Mouse (Mus musculus): ENCODE measurements at regions not wholly inside any gene's neighbourhood (a gene's known extent, or its start where the extent isn't known, plus 50 kb on each side); places are given as distances from the start of the nearest gene placed in this dataset.

GRCm38 (mm10) chr13:37587911-37588310 is 190.3 kb upstream of the Rreb1 start:
- Histone ChIP-seq H3K36me3 (no peaks in the 10 kb centered on the region), H3K4me1 (replicated peaks) (no peaks in the 10 kb centered on the region)
- ATAC-seq (ENCODE audit: low FRiP score, low read depth), result no peak

GRCm38 (mm10) chr13:37588528-37589176 is 189.5 kb upstream of the Rreb1 start:
- Histone ChIP-seq H3K4me2 (no peak overlapping the region), H3K27me3 (no peaks in the 10 kb centered on the region), H3K4me3 (no peak overlapping the region), H3K36me3 (no peaks in the 10 kb centered on the region), H3K4me1 (replicated peaks) (no peaks in the 10 kb centered on the region), H3K9ac (no peak overlapping the region), H3K27ac (replicated peaks) (no peak overlapping the region), H3K9me3 (no peaks in the 10 kb centered on the region)
- ATAC-seq (ENCODE audit: low FRiP score, low read depth), result no peak
- WGBS, result 93% methylated on average over 8 of the region's 8 CpGs

More at GRCm38 (mm10) chr13:37587911-37588310, 190.3 kb upstream of the Rreb1 start:
- H3K27me3 ChIP-seq, result no peaks in the 10 kb centered on the region
- H3K9ac ChIP-seq, result no peak overlapping the region
- WGBS, result 96% methylated on average over 3 of the region's 3 CpGs
- no peak overlapping the region for H3K4me3 ChIP-seq
- H3K9me3 ChIP-seq, result no peaks in the 10 kb centered on the region
- H3K4me2 ChIP-seq, result no peak overlapping the region
- H3K27ac ChIP-seq (replicated peaks), result no peak overlapping the region

GRCm38 (mm10) chr13:37592149-37592548 is 186.1 kb upstream of the Rreb1 start:
- H3K36me3 ChIP-seq, result no peaks in the 10 kb centered on the region
- H3K4me3 ChIP-seq, result no peak overlapping the region
- no peaks in the 10 kb centered on the region for H3K27me3 ChIP-seq
- H3K9ac ChIP-seq, result no peak overlapping the region
- H3K4me2 ChIP-seq, result no peak overlapping the region
- H3K27ac ChIP-seq (replicated peaks), result no peak overlapping the region
- no peak for ATAC-seq (ENCODE audit: low FRiP score, low read depth)
- no peaks in the 10 kb centered on the region for H3K4me1 ChIP-seq (replicated peaks)
- 73% methylated on average over 5 of the region's 5 CpGs for WGBS
- H3K9me3 ChIP-seq, result no peaks in the 10 kb centered on the region

GRCm38 (mm10) chr13:37595196-37595595 is 183.0 kb upstream of the Rreb1 start:
- no peak overlapping the region for H3K27ac ChIP-seq (replicated peaks)
- H3K9me3 ChIP-seq, result no peaks in the 10 kb centered on the region
- no peak overlapping the region for H3K4me2 ChIP-seq
- H3K9ac ChIP-seq, result no peak overlapping the region
- no peaks in the 10 kb centered on the region for H3K36me3 ChIP-seq
- no peak overlapping the region for H3K4me3 ChIP-seq
- 45% methylated on average over 8 of the region's 8 CpGs for WGBS
- ATAC-seq (ENCODE audit: low FRiP score, low read depth), result no peak
- H3K27me3 ChIP-seq, result no peaks in the 10 kb centered on the region
- H3K4me1 ChIP-seq (replicated peaks), result no peaks in the 10 kb centered on the region

- no peak for ATAC-seq (ENCODE audit: low FRiP score, low read depth)
- H3K4me2 ChIP-seq, result no peak overlapping the region
- H3K4me3 ChIP-seq, result no peak overlapping the region
- H3K9ac ChIP-seq, result no peak overlapping the region
- H3K36me3 ChIP-seq, result no peaks in the 10 kb centered on the region
- H3K9me3 ChIP-seq, result no peaks in the 10 kb centered on the region
- 74% methylated on average over 8 of the region's 8 CpGs for WGBS
- no peak overlapping the region for H3K27ac ChIP-seq (replicated peaks)
- H3K27me3 ChIP-seq, result no peaks in the 10 kb centered on the region
- no peaks in the 10 kb centered on the region for H3K4me1 ChIP-seq (replicated peaks)
These were observed 180.6 kb upstream of the Rreb1 start for GRCm38 (mm10) chr13:37597575-37597974.

GRCm38 (mm10) chr13:37598165-37598775 is 179.9 kb upstream of the Rreb1 start:
- no peak overlapping the region for H3K4me2 ChIP-seq
- H3K36me3 ChIP-seq, result no peaks in the 10 kb centered on the region
- no peaks in the 10 kb centered on the region for H3K4me1 ChIP-seq (replicated peaks)
- no peaks in the 10 kb centered on the region for H3K9me3 ChIP-seq
- no peaks in the 10 kb centered on the region for H3K27me3 ChIP-seq
- 87% methylated on average over 10 of the region's 10 CpGs for WGBS
- no peak for ATAC-seq (ENCODE audit: low FRiP score, low read depth)
- H3K27ac ChIP-seq (replicated peaks), result no peak overlapping the region
- no peak overlapping the region for H3K9ac ChIP-seq
- H3K4me3 ChIP-seq, result no peak overlapping the region

GRCm38 (mm10) chr13:37599679-37600078 is 178.5 kb upstream of the Rreb1 start:
- Histone ChIP-seq H3K9me3 (no peaks in the 10 kb centered on the region), H3K4me1 (replicated peaks) (no peaks in the 10 kb centered on the region), H3K36me3 (no peaks in the 10 kb centered on the region), H3K9ac (no peak overlapping the region), H3K4me2 (no peak overlapping the region), H3K27me3 (no peaks in the 10 kb centered on the region), H3K27ac (replicated peaks) (no peak overlapping the region), H3K4me3 (no peak overlapping the region)
- no peak for ATAC-seq (ENCODE audit: low FRiP score, low read depth)
- 100% methylated on average over 1 of the region's 1 CpGs for WGBS

- H3K4me1 ChIP-seq (replicated peaks), result no peaks in the 10 kb centered on the region
- H3K9ac ChIP-seq, result no peak overlapping the region
- no peaks in the 10 kb centered on the region for H3K9me3 ChIP-seq
- 84% methylated on average over 9 of the region's 9 CpGs for WGBS
- no peak overlapping the region for H3K4me2 ChIP-seq
- no peaks in the 10 kb centered on the region for H3K36me3 ChIP-seq
- ATAC-seq (ENCODE audit: low FRiP score, low read depth), result no peak
- H3K4me3 ChIP-seq, result no peak overlapping the region
- H3K27me3 ChIP-seq, result no peaks in the 10 kb centered on the region
- H3K27ac ChIP-seq (replicated peaks), result no peak overlapping the region
These were observed 178.0 kb upstream of the Rreb1 start for GRCm38 (mm10) chr13:37600172-37600571.

- H3K9me3 ChIP-seq, result no peaks in the 10 kb centered on the region
- no peaks in the 10 kb centered on the region for H3K36me3 ChIP-seq
- no peak overlapping the region for H3K9ac ChIP-seq
- no peak for ATAC-seq (ENCODE audit: low FRiP score, low read depth)
- no peaks in the 10 kb centered on the region for H3K27me3 ChIP-seq
- H3K4me1 ChIP-seq (replicated peaks), result no peaks in the 10 kb centered on the region
- H3K27ac ChIP-seq (replicated peaks), result no peak overlapping the region
- H3K4me2 ChIP-seq, result no peak overlapping the region
- H3K4me3 ChIP-seq, result no peak overlapping the region
- WGBS, result 78% methylated on average over 7 of the region's 7 CpGs
These were observed 177.1 kb upstream of the Rreb1 start for GRCm38 (mm10) chr13:37601068-37601467.

GRCm38 (mm10) chr13:37602256-37602655 is 175.9 kb upstream of the Rreb1 start:
- no peak overlapping the region for H3K4me2 ChIP-seq
- H3K4me3 ChIP-seq, result no peak overlapping the region
- 63% methylated on average over 4 of the region's 4 CpGs for WGBS
- H3K9ac ChIP-seq, result no peak overlapping the region
- H3K27ac ChIP-seq (replicated peaks), result no peak overlapping the region
- no peak for ATAC-seq (ENCODE audit: low FRiP score, low read depth)
- H3K27me3 ChIP-seq, result no peaks in the 10 kb centered on the region
- H3K4me1 ChIP-seq (replicated peaks), result no peaks in the 10 kb centered on the region
- no peaks in the 10 kb centered on the region for H3K36me3 ChIP-seq
- no peaks in the 10 kb centered on the region for H3K9me3 ChIP-seq

GRCm38 (mm10) chr13:37603226-37603994 is 174.8 kb upstream of the Rreb1 start:
- no peak for ATAC-seq (ENCODE audit: low FRiP score, low read depth)
- Histone ChIP-seq H3K4me3 (no peak overlapping the region), H3K27me3 (no peaks in the 10 kb centered on the region), H3K4me1 (replicated peaks) (no peaks in the 10 kb centered on the region), H3K9me3 (no peaks in the 10 kb centered on the region), H3K9ac (no peak overlapping the region), H3K27ac (replicated peaks) (no peak overlapping the region), H3K4me2 (no peak overlapping the region), H3K36me3 (no peaks in the 10 kb centered on the region)
- WGBS, result 68% methylated on average over 8 of the region's 8 CpGs

GRCm38 (mm10) chr13:37606250-37606649 is 171.9 kb upstream of the Rreb1 start:
- no peak overlapping the region for H3K9ac ChIP-seq
- H3K4me1 ChIP-seq (replicated peaks), result no peaks in the 10 kb centered on the region
- no peak overlapping the region for H3K27ac ChIP-seq (replicated peaks)
- no peak for ATAC-seq (ENCODE audit: low FRiP score, low read depth)
- 97% methylated on average over 5 of the region's 5 CpGs for WGBS
- no peak overlapping the region for H3K4me3 ChIP-seq
- no peak overlapping the region for H3K4me2 ChIP-seq
- no peaks in the 10 kb centered on the region for H3K27me3 ChIP-seq
- no peaks in the 10 kb centered on the region for H3K36me3 ChIP-seq
- no peaks in the 10 kb centered on the region for H3K9me3 ChIP-seq
